Mouse (Mus musculus) neural tube, embryonic 14.5 days (tissue): ENCODE data around the gene Eif2ak3. TPM values are rescaled to one million over a fixed set of nuclear protein-coding genes. Genes with fewer than 3 reads are reported as not detected.

Source experiments
- ATAC-seq: fragments of 200-750 bp; cut with Nextera tagmentation; 2 replicates; pipeline ENCODE4 v1.8.0; 2017; ENCODE audit warnings: low read depth, mild to moderate bottlenecking, moderate TSS enrichment, moderate library complexity
- H3K27ac ChIP-seq: fragments of 300-500 bp; sonication (generic); 2 replicates; pipeline ENCODE4 v1.5.1; 2014; ENCODE audit warnings: low read depth, mild to moderate bottlenecking, control low read depth, low read length, moderate library complexity, mixed read lengths
- H3K27me3 ChIP-seq: fragments of 300-500 bp; sonication (generic); 2 replicates; pipeline ENCODE4 v1.6.1; 2014; ENCODE audit warnings: low read length; ENCODE audit not compliant: control insufficient read depth, insufficient read depth
- H3K36me3 ChIP-seq: fragments of 300-500 bp; sonication (generic); 2 replicates; pipeline ENCODE4 v1.6.1; 2014; ENCODE audit warnings: low read length, mixed read lengths; ENCODE audit not compliant: control insufficient read depth, insufficient read depth
- H3K4me1 ChIP-seq: fragments of 300-500 bp; sonication (generic); 2 replicates; pipeline ENCODE4 v1.6.1; 2014; ENCODE audit warnings: low read length; ENCODE audit not compliant: control insufficient read depth, insufficient read depth
- H3K4me2 ChIP-seq: fragments of 300-500 bp; sonication (generic); 2 replicates; pipeline ENCODE4 v1.6.1; 2014; ENCODE audit warnings: mild to moderate bottlenecking, low read depth, low read length, control low read depth
- H3K4me3 ChIP-seq: fragments of 300-500 bp; sonication (generic); 2 replicates; pipeline ENCODE4 v1.5.1; 2014; ENCODE audit warnings: low read depth, low read length, control low read depth, mixed read lengths
- H3K9ac ChIP-seq: fragments of 300-500 bp; sonication (generic); replicated peaks from 2 replicates; pipeline ENCODE4 v1.6.1; 2014; ENCODE audit warnings: low read depth, mild to moderate bottlenecking, control low read depth, low read length, mixed read lengths
- H3K9me3 ChIP-seq: fragments of 300-500 bp; sonication (generic); 2 replicates; pipeline ENCODE4 v1.6.1; 2016; ENCODE audit warnings: low read length; ENCODE audit not compliant: control insufficient read depth
- WGBS: fragments of 180-500 bp; shearing (Covaris S2); extraction: QIAGEN DNeasy Blood & Tissue Kit; methylation state at CpG from one replicate; pipeline ENCODE4 v1.1.7; 2014; 5-methylcytosine and 5-hydroxymethylcytosine counted together
- polyA plus RNA-seq: library from polyadenylated mRNA; unstranded; fragments of >200 nt; fragmentation: Nextera tagmentation; extraction: Ambion mirVana; gene quantifications from 2 replicates; pipeline ENCODE4 v1.2.1, GENCODE M21; 2014

The Eif2ak3 gene
- polyA plus RNA-seq, 1 experiment from 2014 or later: 12.4 TPM

DNA sequence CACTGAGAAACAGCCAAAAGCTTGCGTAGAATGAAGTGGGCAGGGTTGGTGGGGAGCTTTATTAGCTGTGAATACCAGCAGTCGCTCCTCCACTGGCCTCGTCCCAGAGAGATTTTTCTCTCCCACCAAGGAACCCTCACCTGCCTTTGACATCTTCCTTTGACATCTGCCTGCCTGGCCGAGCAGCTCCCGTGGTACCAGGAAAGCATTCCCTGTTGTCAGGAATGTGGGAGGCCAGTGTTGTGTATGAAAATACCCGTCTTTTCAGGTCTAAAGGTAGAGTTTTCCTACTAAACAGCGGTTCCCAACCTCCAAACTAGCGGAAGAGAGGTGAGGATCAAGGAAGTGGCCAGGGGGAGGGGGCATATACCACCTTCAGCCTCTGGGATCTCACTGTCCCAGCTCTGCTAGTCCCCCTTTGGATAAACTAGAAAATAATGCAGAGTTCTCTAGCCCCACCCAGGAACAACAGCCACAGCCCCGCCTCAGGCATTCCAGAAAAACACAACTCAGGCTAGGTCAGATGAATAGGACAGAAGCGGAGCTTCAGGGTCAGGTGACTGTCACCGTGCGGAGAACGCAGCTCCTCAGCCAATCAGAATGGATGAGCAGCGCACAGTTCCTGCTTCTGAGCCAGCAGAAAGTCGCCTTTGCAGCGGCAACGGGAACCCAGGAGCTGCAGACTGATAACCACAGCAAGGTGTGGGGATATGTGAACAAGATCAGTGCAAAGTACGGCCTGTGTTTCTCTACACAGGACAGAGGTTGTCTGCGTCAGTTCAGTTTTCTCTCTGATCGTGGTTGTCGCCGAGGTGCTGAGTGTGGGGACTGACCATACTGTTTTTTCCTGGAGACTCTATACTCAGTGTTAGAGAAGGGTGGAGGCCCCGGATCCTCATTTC is 20.0 kb upstream of the Eif2ak3 start:
- peak overlapping the region; percentile 44; the same call in 1 of the 2 replicates for H3K27ac ChIP-seq

GRCm38 (mm10) chr6:70824987-70825337 is 19.4 kb upstream of the Eif2ak3 start:
- Histone ChIP-seq H3K9me3 (no peaks in the 10 kb centered on the region), H3K27ac (no peak overlapping the region), H3K4me1 (peaks cover 6% of the 10 kb centered on the region; the same call in 1 of the 2 replicates), H3K36me3 (no peaks in the 10 kb centered on the region), H3K4me3 (peak overlapping the region; percentile 39; the same call in 1 of the 2 replicates), H3K4me2 (peak overlapping the region; percentile 75), H3K27me3 (no peaks in the 10 kb centered on the region), H3K9ac (no peak overlapping the region)
- ATAC-seq: no peak; the same call in 1 of the 2 replicates
- 56% methylated on average over 4 of the region's 4 CpGs for WGBS

More for the DNA sequence above, 20.0 kb upstream of the Eif2ak3 start:
- ATAC-seq: peak; percentile 98
- peak overlapping the region; percentile 55 for H3K9ac ChIP-seq
- no peaks in the 10 kb centered on the region for H3K36me3 ChIP-seq
- H3K4me3 ChIP-seq: peak overlapping the region; percentile 39
- H3K9me3 ChIP-seq: no peaks in the 10 kb centered on the region
- H3K4me2 ChIP-seq: peak overlapping the region; percentile 75
- peaks cover 6% of the 10 kb centered on the region; the same call in 1 of the 2 replicates for H3K4me1 ChIP-seq
- no peaks in the 10 kb centered on the region for H3K27me3 ChIP-seq
- 9% methylated on average over 23 of the region's 23 CpGs for WGBS

GRCm38 (mm10) chr6:70829451-70829850 is 14.9 kb upstream of the Eif2ak3 start:
- no peak overlapping the region for H3K27ac ChIP-seq
- no peak for ATAC-seq

DNA sequence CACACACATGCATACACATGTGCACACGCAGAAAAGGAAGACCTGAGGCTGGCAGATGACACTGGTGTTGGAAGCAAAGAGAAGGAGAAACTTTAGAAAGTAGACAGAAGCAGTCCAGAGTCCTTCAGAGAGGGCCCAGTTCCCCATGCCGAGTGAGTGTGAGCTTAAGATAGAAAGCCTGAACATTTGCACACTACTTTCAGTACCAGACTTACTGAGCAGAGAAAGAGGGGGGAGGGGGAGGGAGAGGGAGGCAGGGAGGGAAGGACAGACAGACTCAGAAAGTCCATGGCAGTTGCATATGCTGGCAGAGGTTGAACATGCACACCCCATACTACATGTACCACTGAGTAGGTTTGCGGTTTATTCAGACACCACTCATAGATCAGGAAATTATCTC is 13.8 kb upstream of the Eif2ak3 start:
- no peaks in the 10 kb centered on the region for H3K27me3 ChIP-seq
- no peaks in the 10 kb centered on the region for H3K36me3 ChIP-seq
- H3K4me1 ChIP-seq: no peaks in the 10 kb centered on the region
- ATAC-seq: no peak
- no peak overlapping the region for H3K27ac ChIP-seq
- H3K9me3 ChIP-seq: no peaks in the 10 kb centered on the region
- no peak overlapping the region for H3K4me3 ChIP-seq
- 84% methylated on average over 3 of the region's 3 CpGs for WGBS
- H3K4me2 ChIP-seq: no peak overlapping the region
- H3K9ac ChIP-seq: no peak overlapping the region

More at GRCm38 (mm10) chr6:70829451-70829850, 14.9 kb upstream of the Eif2ak3 start:
- H3K4me1 ChIP-seq: no peaks in the 10 kb centered on the region
- H3K4me2 ChIP-seq: no peak overlapping the region
- H3K9ac ChIP-seq: no peak overlapping the region
- no peaks in the 10 kb centered on the region for H3K27me3 ChIP-seq
- H3K36me3 ChIP-seq: no peaks in the 10 kb centered on the region
- no peaks in the 10 kb centered on the region for H3K9me3 ChIP-seq
- 50% methylated on average over 2 of the region's 2 CpGs for WGBS
- no peak overlapping the region for H3K4me3 ChIP-seq

GRCm38 (mm10) chr6:70831179-70831839 is 13.0 kb upstream of the Eif2ak3 start:
- H3K27ac ChIP-seq: no peak overlapping the region
- no peaks in the 10 kb centered on the region for H3K4me1 ChIP-seq
- ATAC-seq: no peak
- whole genome bisulfite sequencing: 82% methylated on average over 10 of the region's 10 CpGs
- no peaks in the 10 kb centered on the region for H3K9me3 ChIP-seq
- H3K4me2 ChIP-seq: no peak overlapping the region
- H3K27me3 ChIP-seq: no peaks in the 10 kb centered on the region
- no peak overlapping the region for H3K9ac ChIP-seq
- no peaks in the 10 kb centered on the region for H3K36me3 ChIP-seq
- no peak overlapping the region for H3K4me3 ChIP-seq

GRCm38 (mm10) chr6:70837297-70837696 is 7.0 kb upstream of the Eif2ak3 start:
- Histone ChIP-seq H3K36me3 (no peaks in the 10 kb centered on the region), H3K4me1 (no peaks in the 10 kb centered on the region), H3K4me3 (no peak overlapping the region), H3K9me3 (no peaks in the 10 kb centered on the region), H3K27ac (no peak overlapping the region), H3K4me2 (no peak overlapping the region), H3K27me3 (no peaks in the 10 kb centered on the region), H3K9ac (no peak overlapping the region)
- WGBS: 80% methylated on average over 2 of the region's 2 CpGs
- no peak for ATAC-seq

GRCm38 (mm10) chr6:70838532-70838931 is 5.8 kb upstream of the Eif2ak3 start:
- H3K4me3 ChIP-seq: no peak overlapping the region
- no peak overlapping the region for H3K27ac ChIP-seq
- H3K4me1 ChIP-seq: 0 out of 2 replicates have a peak, but pooled peaks cover 3% of the 10 kb centered on the region
- 56% methylated on average over 3 of the region's 3 CpGs for WGBS
- no peaks in the 10 kb centered on the region for H3K9me3 ChIP-seq
- ATAC-seq: no peak
- no peaks in the 10 kb centered on the region for H3K27me3 ChIP-seq
- H3K4me2 ChIP-seq: no peak overlapping the region
- H3K9ac ChIP-seq: no peak overlapping the region
- H3K36me3 ChIP-seq: no peaks in the 10 kb centered on the region

DNA sequence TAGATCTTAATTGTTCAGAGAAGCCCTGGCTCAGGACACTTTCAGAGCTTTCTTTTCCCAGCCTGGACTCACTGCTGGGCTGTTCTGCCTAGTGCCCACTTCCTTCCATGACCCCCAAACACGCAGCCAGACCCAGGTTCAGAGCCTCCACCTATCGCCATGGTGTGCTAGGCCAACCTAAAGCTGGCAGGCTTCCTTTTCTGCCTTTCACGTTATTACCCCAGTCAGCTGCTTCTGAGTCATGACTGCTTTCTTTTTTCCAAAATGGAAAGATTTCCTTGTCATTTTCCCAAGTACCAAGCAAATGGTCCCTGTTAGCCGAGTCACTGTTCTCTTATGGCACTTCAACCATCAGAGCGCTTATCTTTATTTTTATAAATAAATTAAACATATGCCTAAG is 4.0 kb upstream of the Eif2ak3 start:
- ATAC-seq: no peak
- 64% methylated on average over 5 of the region's 5 CpGs for WGBS
- no peak overlapping the region for H3K4me2 ChIP-seq
- no peaks in the 10 kb centered on the region for H3K27me3 ChIP-seq
- no peak overlapping the region for H3K4me3 ChIP-seq
- H3K27ac ChIP-seq: no peak overlapping the region
- H3K4me1 ChIP-seq: peaks cover 5% of the 10 kb centered on the region; the same call in 1 of the 2 replicates
- H3K9ac ChIP-seq: no peak overlapping the region
- H3K36me3 ChIP-seq: no peaks in the 10 kb centered on the region
- H3K9me3 ChIP-seq: no peaks in the 10 kb centered on the region

GRCm38 (mm10) chr6:70842991-70843390 is 1.3 kb upstream of the Eif2ak3 start:
- Histone ChIP-seq H3K27me3 (no peaks in the 10 kb centered on the region), H3K4me1 (peaks cover 20% of the 10 kb centered on the region), H3K27ac (no peak overlapping the region; the same call in 1 of the 2 replicates), H3K36me3 (no peaks in the 10 kb centered on the region), H3K9ac (0 out of 2 replicates have a peak overlapping the region, but pooled peaks have one; percentile 48), H3K4me2 (peak overlapping the region; percentile 77), H3K9me3 (no peaks in the 10 kb centered on the region), H3K4me3 (no peak overlapping the region)
- no peak for ATAC-seq
- WGBS: 64% methylated on average over 5 of the region's 5 CpGs
